Mouse (Mus musculus) kidney, adult 2 months (tissue): ENCODE measurements around the gene E4f1.
A peak's percentile ranks its signal among the peaks of the same experiment; 100 is the strongest.

Experiments
- CTCF ChIP-seq: fragments of 200-500 bp; conservative IDR thresholded peaks from 2 replicates; pipeline ENCODE4 v1.5.1; 2011; ENCODE audit warnings: low read depth, mild to moderate bottlenecking, control low read depth, low read length, moderate library complexity, mixed read lengths; ENCODE audit not compliant: insufficient read depth, insufficient read length
- POLR2A ChIP-seq: fragments of 200-500 bp; IDR thresholded peaks from one replicate; pipeline ENCODE4 v1.6.1; 2011; ENCODE audit warnings: low read depth, low read length, control low read depth

DNA sequence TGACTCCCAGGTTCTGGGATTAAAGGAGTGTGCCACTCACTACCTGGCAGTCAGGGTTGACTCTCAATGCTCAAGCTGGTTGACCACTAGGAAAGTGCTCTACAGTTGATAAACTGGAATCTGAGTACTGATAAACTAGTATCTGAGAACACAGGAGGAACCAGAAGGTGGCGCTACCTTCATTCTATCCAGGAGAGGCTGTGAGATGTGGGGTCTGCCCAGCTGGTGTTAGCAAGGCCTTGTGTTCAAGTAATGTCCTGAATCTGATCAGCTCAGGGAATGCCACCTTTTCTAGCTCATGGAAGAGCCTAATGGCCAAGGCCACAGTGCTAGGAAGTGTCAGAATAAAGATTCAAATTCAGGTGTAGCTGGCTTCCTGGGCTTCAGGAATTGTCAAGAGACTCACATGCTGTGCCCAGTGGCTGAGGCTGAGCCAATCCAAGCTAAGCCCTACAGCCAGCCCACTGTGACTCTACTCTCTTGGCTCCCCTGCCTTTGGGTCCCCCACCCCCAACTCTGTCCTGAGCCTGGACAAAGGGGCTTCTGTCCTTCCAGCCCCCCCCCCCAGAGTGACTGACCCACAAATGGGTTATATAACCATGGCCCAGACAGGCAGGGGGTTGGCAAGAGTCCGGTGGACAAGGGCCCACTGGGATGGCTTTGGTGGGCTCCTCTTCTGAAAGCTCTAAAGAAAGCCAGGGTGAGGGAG is 24.7 kb upstream of the E4f1 start:
- TF ChIP-seq POLR2A, result no peak
- TF ChIP-seq CTCF, result peak; percentile 57
